Mouse (Mus musculus): ENCODE data around the gene Xpo1.

GRCm38 (mm10) chr11:23260186-23260585 is 4.3 kb downstream of the Xpo1 start:
- TF ChIP-seq CTCF (IDR thresholded peaks at IDR 0.05) (no peak), EP300 (IDR thresholded peaks at IDR 0.05) (no peak)

All from lung, postnatal 0 days (tissue).